Mouse (Mus musculus) kidney, adult 11 months (tissue): ENCODE data around the gene Ski.

Source experiments
- DNase-seq: peaks from one replicate; pipeline ENCODE4 v3.0.0; 2022

Gene Ski

GRCm38 (mm10) chr4:155126602-155127372 lies 95.6 kb downstream of the Ski start:
- no peak for DNase-seq

- DNase-seq, result no peak
These were observed 96.2 kb downstream of the Ski start for GRCm38 (mm10) chr4:155126194-155126593.

- no peak for DNase-seq
These were observed 97.1 kb downstream of the Ski start for GRCm38 (mm10) chr4:155125310-155125709.

GRCm38 (mm10) chr4:155123868-155124534 lies 98.4 kb downstream of the Ski start:
- DNase-seq, result no peak

GRCm38 (mm10) chr4:155122444-155123040 lies 99.8 kb downstream of the Ski start:
- no peak for DNase-seq

- no peak for DNase-seq
These were observed 100.4 kb downstream of the Ski start for GRCm38 (mm10) chr4:155121915-155122443.

GRCm38 (mm10) chr4:155121222-155121621 lies 101.2 kb downstream of the Ski start:
- no peak for DNase-seq

GRCm38 (mm10) chr4:155120583-155120982 lies 101.8 kb downstream of the Ski start:
- DNase-seq, result no peak

- no peak for DNase-seq
These were observed 102.4 kb downstream of the Ski start for GRCm38 (mm10) chr4:155120038-155120437.

- DNase-seq, result no peak
These were observed 104.1 kb downstream of the Ski start for GRCm38 (mm10) chr4:155118278-155118677.

GRCm38 (mm10) chr4:155117396-155117978 lies 104.9 kb downstream of the Ski start:
- no peak for DNase-seq

GRCm38 (mm10) chr4:155116607-155117006 lies 105.8 kb downstream of the Ski start:
- DNase-seq, result no peak

GRCm38 (mm10) chr4:155113766-155114410 lies 108.5 kb downstream of the Ski start:
- no peak for DNase-seq

GRCm38 (mm10) chr4:155109471-155109870 lies 112.9 kb downstream of the Ski start:
- no peak for DNase-seq

- no peak for DNase-seq
These were observed 114.5 kb downstream of the Ski start for GRCm38 (mm10) chr4:155107886-155108285.
